Comparison of ENCODE assay signal across 9 mouse cellular contexts in genomic region chr11:20561323-20562002, GRCm38 (mm10). TPM values are rescaled to one million over a fixed set of nuclear protein-coding genes. Genes with fewer than 3 reads are reported as not detected.
DNase-seq lines count a peak whose midpoint lies in the region; ATAC-seq and TF ChIP-seq lines count a peak whose summit lies in the region.
"Had no signal": no experiment of that assay in that cellular context is flagged by ENCODE, and none has a peak within 500 bp of the region (broad histone marks: within the 10 kb centered on the region; RNA-seq: fewer than 3 reads in every experiment).

No protein-coding gene starts in this region.

- ATAC-seq in forebrain, embryonic 12.5 days (ENCODE audit: low FRiP score) = peak; percentile 99
- peak; percentile 97 for ATAC-seq in hindbrain, embryonic 11.5 days (ENCODE audit: low FRiP score)
- ATAC-seq in liver, embryonic 11.5 days (replicated peaks; ENCODE audit: low FRiP score) = peak; percentile 92
- peak; percentile 88 for ATAC-seq in midbrain, postnatal 0 days (ENCODE audit: low FRiP score)
- ATAC-seq: Patski had no signal

- 0 out of 2 replicates have a peak, but pooled peaks cover 3% of the 10 kb centered on the region for H3K9me3 ChIP-seq in forebrain, embryonic 12.5 days
- H3K9me3 ChIP-seq in hindbrain, embryonic 11.5 days (ENCODE audit: control insufficient read depth, low read length) = no peaks in the 10 kb centered on the region
- H3K9me3 ChIP-seq in liver, embryonic 11.5 days (ENCODE audit: control insufficient read depth, low read length) = no peaks in the 10 kb centered on the region
- H3K9me3 ChIP-seq in midbrain, postnatal 0 days (ENCODE audit: low read length) = no peaks in the 10 kb centered on the region

- intact Hi-C loops in left cerebral cortex, adult 2 months (cut with DNase I) = no loop called here

- 11% methylated on average over 13 of the region's 13 CpGs for WGBS in forebrain, embryonic 12.5 days
- WGBS in hindbrain, embryonic 11.5 days = 12% methylated on average over 13 of the region's 13 CpGs
- 8% methylated on average over 13 of the region's 13 CpGs for WGBS in liver, embryonic 11.5 days
- WGBS in midbrain, postnatal 0 days = 11% methylated on average over 10 of the region's 13 CpGs

- H3K9ac ChIP-seq in forebrain, embryonic 12.5 days = no peak overlapping the region
- H3K9ac ChIP-seq in hindbrain, embryonic 11.5 days (ENCODE audit: low read depth, low read length) = peak overlapping the region; percentile 8; the same call in 1 of the 2 replicates
- peak overlapping the region; percentile 7; the same call in 1 of the 2 replicates for H3K9ac ChIP-seq in liver, embryonic 11.5 days (ENCODE audit: low read depth, low read length)
- peak overlapping the region; percentile 48; the same call in 1 of the 2 replicates for H3K9ac ChIP-seq in midbrain, postnatal 0 days (replicated peaks; ENCODE audit: low read length, poor library complexity, severe bottlenecking)

- no peaks in the 10 kb centered on the region; the same call in 1 of the 2 replicates for H3K36me3 ChIP-seq in forebrain, embryonic 12.5 days (replicated peaks)
- no peaks in the 10 kb centered on the region for H3K36me3 ChIP-seq in hindbrain, embryonic 11.5 days (ENCODE audit: control insufficient read depth, insufficient read depth, low read length)
- H3K36me3 ChIP-seq in liver, embryonic 11.5 days (ENCODE audit: control insufficient read depth, insufficient read depth, low read length) = no peaks in the 10 kb centered on the region
- no peaks in the 10 kb centered on the region for H3K36me3 ChIP-seq in midbrain, postnatal 0 days (ENCODE audit: insufficient read depth, low read length)

- no peaks in the 10 kb centered on the region for H3K27me3 ChIP-seq in forebrain, embryonic 12.5 days
- no peaks in the 10 kb centered on the region for H3K27me3 ChIP-seq in hindbrain, embryonic 11.5 days (ENCODE audit: control insufficient read depth, insufficient read depth, low read length)
- H3K27me3 ChIP-seq in liver, embryonic 11.5 days (replicated peaks; ENCODE audit: control insufficient read depth, insufficient read depth, low read length) = no peaks in the 10 kb centered on the region
- H3K27me3 ChIP-seq in midbrain, postnatal 0 days (ENCODE audit: insufficient read depth, low read length) = no peaks in the 10 kb centered on the region
- H3K27me3 ChIP-seq: Patski had no signal

- H3K4me3 ChIP-seq in left cerebral cortex, adult 2 months = peak overlapping the region; percentile 11
- peak overlapping the region; percentile 26 for H3K4me3 ChIP-seq in forebrain, embryonic 12.5 days (replicated peaks)
- H3K4me3 ChIP-seq in hindbrain, embryonic 11.5 days (ENCODE audit: low read depth, low read length) = 0 out of 2 replicates have a peak overlapping the region, but pooled peaks have one; percentile 3
- peak overlapping the region; percentile 38 for H3K4me3 ChIP-seq in liver, embryonic 11.5 days (ENCODE audit: low read depth, low read length)
- H3K4me3 ChIP-seq in midbrain, postnatal 0 days (ENCODE audit: low read depth, low read length) = peak overlapping the region; percentile 28

- H3K27ac ChIP-seq in left cerebral cortex, adult 2 months = no peak overlapping the region
- H3K27ac ChIP-seq in forebrain, embryonic 12.5 days = peak overlapping the region; percentile 65; the same call in 1 of the 2 replicates
- peak overlapping the region; percentile 42 for H3K27ac ChIP-seq in hindbrain, embryonic 11.5 days (ENCODE audit: low read depth, low read length)
- no peak overlapping the region for H3K27ac ChIP-seq in liver, embryonic 11.5 days (ENCODE audit: low read depth, low read length)
- H3K27ac ChIP-seq in midbrain, postnatal 0 days (ENCODE audit: low read depth, low read length) = peak overlapping the region; percentile 38; the same call in 1 of the 2 replicates

- peak overlapping the region; percentile 48 for H3K4me2 ChIP-seq in forebrain, embryonic 12.5 days
- peak overlapping the region; percentile 26 for H3K4me2 ChIP-seq in hindbrain, embryonic 11.5 days (replicated peaks; ENCODE audit: low read depth, low read length)
- peak overlapping the region; percentile 65 for H3K4me2 ChIP-seq in liver, embryonic 11.5 days
- peak overlapping the region; percentile 57 for H3K4me2 ChIP-seq in midbrain, postnatal 0 days (ENCODE audit: low read depth, low read length, poor library complexity, severe bottlenecking)

- peaks cover 10% of the 10 kb centered on the region for H3K4me1 ChIP-seq in forebrain, embryonic 12.5 days
- H3K4me1 ChIP-seq in hindbrain, embryonic 11.5 days (replicated peaks; ENCODE audit: control insufficient read depth, insufficient read depth, low read length) = no peaks in the 10 kb centered on the region
- H3K4me1 ChIP-seq in liver, embryonic 11.5 days (replicated peaks; ENCODE audit: control insufficient read depth, insufficient read depth, low read length) = peaks cover 25% of the 10 kb centered on the region
- no peaks in the 10 kb centered on the region for H3K4me1 ChIP-seq in midbrain, postnatal 0 days (ENCODE audit: insufficient read depth, low read length)

- TF ChIP-seq CTCF in left cerebral cortex, adult 2 months (IDR thresholded peaks at IDR 0.05) = no peak
- no peak for TF ChIP-seq CTCF in midbrain, postnatal 0 days (IDR thresholded peaks at IDR 0.05)

- DNase-seq in left cerebral cortex, adult 2 months (ENCODE audit: extremely low spot score in 1 of 2, low spot score in 2 of 2) = no peak
- no peak for DNase-seq in left cerebral cortex, adult 18-20 months (ENCODE audit: low spot score in 2 of 2)
- peak; percentile 47 for DNase-seq in c-Kit-positive CD71-positive TER-119-positive erythroid progenitor cells, embryonic 14.5 days (ENCODE audit: low spot score)
- peak; percentile 85 for DNase-seq in hindbrain, embryonic 11.5 days (ENCODE audit: low spot score)
- DNase-seq in liver, embryonic 11.5 days (ENCODE audit: low spot score) = peak; percentile 76
- DNase-seq in midbrain, postnatal 0 days (ENCODE audit: low spot score) = peak; percentile 73
- peak; percentile 49 to 52 for DNase-seq in thymus, postnatal 36 days

RNA-seq across cellular contexts. Expression of gene Sertad2, which starts 18.4 kb away (rescaled TPM):
- total RNA-seq in left cerebral cortex, adult 2 months (2021) = 10 to 100 TPM; 23.0 to 28.5 TPM
- total RNA-seq in left cerebral cortex, adult 18-20 months (2021) = 10 to 100 TPM; 20.1 to 23.6 TPM
- polyA plus RNA-seq in forebrain, embryonic 12.5 days (2016; fragmentation: Nextera tagmentation; extraction: Ambion mirVana) = 33.5 and 37.5 TPM in 2 replicates
- 23.6 and 24.4 TPM in 2 replicates for polyA plus RNA-seq in hindbrain, embryonic 11.5 days (2014; fragmentation: Nextera tagmentation; extraction: Ambion mirVana)
- polyA plus RNA-seq in liver, embryonic 11.5 days (2014; fragmentation: Nextera tagmentation; extraction: Ambion mirVana) = 16.2 and 21.4 TPM in 2 replicates
- total RNA-seq in midbrain, postnatal 0 days (2014; rRNA removed) = 15.2 and 16.9 TPM in 2 replicates
- polyA plus RNA-seq in midbrain, postnatal 0 days (2015; fragmentation: Nextera tagmentation; extraction: Ambion mirVana) = 31.4 and 31.5 TPM in 2 replicates

Comparison
In these comparisons a context has a peak if more than half of its experiments do, and no peak if none do; other contexts are left out.
1. DNase-seq: peak in c-Kit-positive CD71-positive TER-119-positive erythroid progenitor cells, embryonic 14.5 days (single experiment), hindbrain, embryonic 11.5 days (single experiment), liver, embryonic 11.5 days (single experiment), midbrain, postnatal 0 days (single experiment) and thymus, postnatal 36 days (2 of 2); none in left cerebral cortex, adult 2 months (0 of 2) and left cerebral cortex, adult 18-20 months (0 of 2).
2. H3K27ac ChIP-seq: peak in forebrain, embryonic 12.5 days (single experiment), hindbrain, embryonic 11.5 days (single experiment) and midbrain, postnatal 0 days (single experiment); none in left cerebral cortex, adult 2 months (single experiment) and liver, embryonic 11.5 days (single experiment).
3. Peak in every context shown above with its lines, with median percentiles within 50 percentile points of each other: H3K4me3 ChIP-seq, ATAC-seq and H3K4me2 ChIP-seq.